ENCODE assay signal across 15 mouse cellular contexts in genomic region chr3:57295631-57296030, GRCm38 (mm10). TPM values are rescaled to one million over a fixed set of nuclear protein-coding genes. Genes with fewer than 3 reads are reported as not detected.
A peak's percentile ranks its signal among the peaks of the same experiment; 100 is the strongest.
DNase-seq lines count a peak whose midpoint lies in the region; ATAC-seq lines count a peak whose summit lies in the region.
"Had no signal": no experiment of that assay in that cellular context is flagged by ENCODE, and none has a peak within 500 bp of the region (broad histone marks: within the 10 kb centered on the region; RNA-seq: fewer than 3 reads in every experiment).

No protein-coding gene starts in this region.

- peak overlapping the region; percentile 55; the same call in 1 of the 2 replicates for H3K27ac ChIP-seq in heart, embryonic 11.5 days (ENCODE audit: low read depth, low read length)
- peak overlapping the region; percentile 89 for H3K27ac ChIP-seq in kidney, embryonic 16.5 days (ENCODE audit: low read length)
- peak overlapping the region; percentile 57; the same call in 1 of the 2 replicates for H3K27ac ChIP-seq in embryonic facial prominence, embryonic 10.5 days (replicated peaks)
- peak overlapping the region; percentile 86 for H3K27ac ChIP-seq in limb, embryonic 15.5 days
- H3K27ac ChIP-seq: liver, embryonic 13.5 days had no signal

- DNase-seq in heart, adult 11 months = no peak
- no peak for DNase-seq in kidney, adult 11 months
- DNase-seq in embryonic facial prominence, embryonic 10.5 days (ENCODE audit: low spot score) = no peak
- DNase-seq in gastrocnemius, postnatal 10 days = no peak
- no peak for DNase-seq in right cerebral cortex, adult 18-20 months
- DNase-seq: liver, embryonic 13.5 days; right cerebral cortex, postnatal 4 days had no signal

- no peak overlapping the region for H3K4me2 ChIP-seq in heart, embryonic 11.5 days
- H3K4me2 ChIP-seq in kidney, embryonic 16.5 days (replicated peaks; ENCODE audit: low read depth, low read length) = peak overlapping the region; percentile 44
- no peak overlapping the region for H3K4me2 ChIP-seq in limb, embryonic 15.5 days
- H3K4me2 ChIP-seq: liver, embryonic 13.5 days had no signal

- no peak overlapping the region for H3K4me3 ChIP-seq in heart, embryonic 11.5 days (ENCODE audit: low read depth, low read length)
- H3K4me3 ChIP-seq in kidney, embryonic 16.5 days (ENCODE audit: low read length) = no peak overlapping the region
- no peak overlapping the region for H3K4me3 ChIP-seq in embryonic facial prominence, embryonic 10.5 days
- no peak overlapping the region for H3K4me3 ChIP-seq in limb, embryonic 15.5 days
- H3K4me3 ChIP-seq: liver, embryonic 13.5 days had no signal

- ATAC-seq in heart, embryonic 11.5 days (replicated peaks; ENCODE audit: insufficient number of reproducible peaks, low FRiP score, low TSS enrichment) = no peak
- ATAC-seq in kidney, embryonic 16.5 days (ENCODE audit: low FRiP score, low TSS enrichment) = peak; percentile 53
- ATAC-seq in limb, embryonic 15.5 days (ENCODE audit: insufficient number of reproducible peaks, low FRiP score, low TSS enrichment, low read depth) = no peak
- ATAC-seq: activated CD4-positive, CD25-positive, alpha-beta regulatory T cell, adult 4 months; inflammation-experienced regulatory T-cells, adult 6 months had no signal

- no peaks in the 10 kb centered on the region for H3K36me3 ChIP-seq in heart, embryonic 11.5 days (ENCODE audit: control insufficient read depth, insufficient read depth, low read length)
- H3K36me3 ChIP-seq in kidney, embryonic 16.5 days (ENCODE audit: insufficient read depth, low read length) = no peaks in the 10 kb centered on the region; the same call in 1 of the 2 replicates
- no peaks in the 10 kb centered on the region for H3K36me3 ChIP-seq in embryonic facial prominence, embryonic 10.5 days (replicated peaks)
- H3K36me3 ChIP-seq in limb, embryonic 15.5 days = no peaks in the 10 kb centered on the region
- H3K36me3 ChIP-seq: G1E; liver, embryonic 13.5 days had no signal

- no peak overlapping the region for H3K9ac ChIP-seq in heart, embryonic 11.5 days (ENCODE audit: low read depth, low read length)
- peak overlapping the region; percentile 56; the same call in 1 of the 2 replicates for H3K9ac ChIP-seq in kidney, embryonic 16.5 days (replicated peaks; ENCODE audit: low read length)
- H3K9ac ChIP-seq in limb, embryonic 15.5 days = no peak overlapping the region
- H3K9ac ChIP-seq: liver, embryonic 13.5 days had no signal

- H3K27me3 ChIP-seq in heart, embryonic 11.5 days (ENCODE audit: control insufficient read depth, insufficient read depth, low read length) = no peaks in the 10 kb centered on the region
- H3K27me3 ChIP-seq in kidney, embryonic 16.5 days (ENCODE audit: insufficient read depth, low read length) = no peaks in the 10 kb centered on the region
- H3K27me3 ChIP-seq in embryonic facial prominence, embryonic 10.5 days (replicated peaks; ENCODE audit: low read depth, poor library complexity, severe bottlenecking) = no peaks in the 10 kb centered on the region
- no peaks in the 10 kb centered on the region for H3K27me3 ChIP-seq in limb, embryonic 15.5 days
- H3K27me3 ChIP-seq: liver, embryonic 13.5 days had no signal

- peaks cover 4% of the 10 kb centered on the region; the same call in 1 of the 2 replicates for H3K4me1 ChIP-seq in heart, embryonic 11.5 days (ENCODE audit: control insufficient read depth, insufficient read depth, low read length)
- H3K4me1 ChIP-seq in kidney, embryonic 16.5 days (ENCODE audit: insufficient read depth, low read length) = peaks cover 19% of the 10 kb centered on the region
- H3K4me1 ChIP-seq in embryonic facial prominence, embryonic 10.5 days = peaks cover 22% of the 10 kb centered on the region
- peaks cover 14% of the 10 kb centered on the region for H3K4me1 ChIP-seq in limb, embryonic 15.5 days
- H3K4me1 ChIP-seq: liver, embryonic 13.5 days had no signal

- no peaks in the 10 kb centered on the region for H3K9me3 ChIP-seq in heart, embryonic 11.5 days (replicated peaks; ENCODE audit: control insufficient read depth, low read length)
- H3K9me3 ChIP-seq in kidney, embryonic 16.5 days (ENCODE audit: low read length) = no peaks in the 10 kb centered on the region
- no peaks in the 10 kb centered on the region for H3K9me3 ChIP-seq in embryonic facial prominence, embryonic 10.5 days
- H3K9me3 ChIP-seq in limb, embryonic 15.5 days = no peaks in the 10 kb centered on the region
- H3K9me3 ChIP-seq: liver, embryonic 13.5 days had no signal

- 68% methylated on average over 4 of the region's 4 CpGs for WGBS in heart, embryonic 11.5 days (ENCODE audit: insufficient replicate concordance)
- 60% methylated on average over 4 of the region's 4 CpGs for WGBS in kidney, embryonic 16.5 days
- 81% methylated on average over 4 of the region's 4 CpGs for WGBS in embryonic facial prominence, embryonic 10.5 days
- WGBS in limb, embryonic 15.5 days = 68% methylated on average over 4 of the region's 4 CpGs

RNA-seq across cellular contexts. Expression of gene Tm4sf1, which starts 6.2 kb away (rescaled TPM):
- 115 TPM in 2 replicates for polyA plus RNA-seq in heart, embryonic 11.5 days (2014; fragmentation: Nextera tagmentation; extraction: Ambion mirVana)
- 227 and 249 TPM in 2 replicates for polyA plus RNA-seq in kidney, embryonic 16.5 days (2015; fragmentation: Nextera tagmentation; extraction: Ambion mirVana)
- 4.1 and 7.9 TPM in 2 replicates for polyA plus RNA-seq in embryonic facial prominence, embryonic 10.5 days (2016; fragmentation: Nextera tagmentation; extraction: Ambion mirVana)
- 106 and 107 TPM in 2 replicates for polyA plus RNA-seq in limb, embryonic 15.5 days (2015; fragmentation: Nextera tagmentation; extraction: Ambion mirVana)
- total RNA-seq in gastrocnemius, postnatal 10 days (2021) = 10 to 100 TPM; 41.6 to 42.4 TPM
- total RNA-seq: megakaryocyte-erythroid progenitor cell, adult 5-6 weeks; neutrophil, adult 5-6 weeks had no signal
- polyA plus RNA-seq: G1E; inflammation-experienced regulatory T-cells, adult 6 months had no signal

Comparison
In these comparisons a context has a peak if more than half of its experiments do, and no peak if none do; other contexts are left out.
1. RNA of gene Tm4sf1, which starts 6.2 kb away (polyA plus RNA-seq): 227 to 249 TPM in kidney, embryonic 16.5 days, 115 TPM in heart, embryonic 11.5 days and 106 to 107 TPM in limb, embryonic 15.5 days; 4.1 to 7.9 TPM in embryonic facial prominence, embryonic 10.5 days; every median in the first group is over 10 times any median in the second.
2. Peak in every context shown above with its lines, with median percentiles within 50 percentile points of each other: H3K27ac ChIP-seq.